Mouse (Mus musculus): Measurements from ENCODE around the gene Bdkrb2. TPM values are rescaled to one million over a fixed set of nuclear protein-coding genes. Genes with fewer than 3 reads are reported as not detected.
A peak's percentile ranks its signal among the peaks of the same experiment; 100 is the strongest.

Gene Bdkrb2
- polyA plus RNA-seq, 1 experiment from 2014 or later: 1.8 TPM

DNA sequence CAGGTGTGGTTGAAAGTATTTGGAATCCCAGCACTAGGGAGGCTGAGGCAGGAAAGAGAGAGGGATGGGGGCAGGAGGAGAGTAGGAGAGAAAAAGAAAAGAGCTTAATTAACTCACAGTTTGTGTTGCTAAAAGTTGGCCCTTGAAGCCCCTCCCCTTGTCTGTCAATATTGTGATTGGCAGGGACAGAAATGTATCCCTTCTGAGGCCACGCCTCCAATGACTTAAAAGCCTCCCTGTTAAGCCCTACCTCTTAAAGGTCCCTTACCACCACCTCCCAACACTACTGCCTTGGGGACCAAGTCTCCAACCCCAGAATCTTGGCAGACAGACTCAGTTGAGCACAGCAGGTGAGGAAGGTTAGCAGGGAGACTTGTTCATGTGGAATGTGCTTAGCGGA, 9.6 kb downstream of the Bdkrb2 start:
- Histone ChIP-seq H3K9me3 (no peaks in the 10 kb centered on the region), H3K4me3 (no peak overlapping the region), H3K4me2 (replicated peaks) (no peak overlapping the region), H3K36me3 (no peaks in the 10 kb centered on the region), H3K9ac (no peak overlapping the region), H3K4me1 (no peaks in the 10 kb centered on the region), H3K27ac (no peak overlapping the region), H3K27me3 (no peaks in the 10 kb centered on the region)
- no peak; the same call in 1 of the 2 replicates for ATAC-seq (ENCODE audit: low FRiP score, low read depth)
- WGBS: 73% methylated on average over 2 of the region's 2 CpGs

DNA sequence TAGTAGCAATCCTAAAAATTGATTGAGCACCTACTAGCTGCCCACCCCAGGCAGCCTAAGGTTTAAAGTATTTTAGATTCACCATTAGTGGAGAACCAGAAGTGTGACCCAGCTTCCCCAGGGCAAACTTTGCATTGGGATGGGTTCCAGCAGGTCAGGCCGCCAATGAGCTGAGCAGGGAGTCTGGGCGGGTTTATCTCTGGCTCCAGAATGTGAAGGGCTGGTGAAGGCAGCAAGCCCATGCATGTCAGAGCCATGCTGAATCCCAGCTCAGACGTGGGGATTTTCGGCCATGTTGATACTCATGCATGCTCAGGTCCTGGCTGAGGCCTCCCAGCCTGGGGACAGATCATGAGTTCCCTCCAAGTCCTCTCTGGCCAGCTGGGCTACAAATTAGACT, 11.3 kb downstream of the Bdkrb2 start:
- H3K36me3 ChIP-seq: no peaks in the 10 kb centered on the region
- H3K4me1 ChIP-seq: no peaks in the 10 kb centered on the region
- no peaks in the 10 kb centered on the region for H3K9me3 ChIP-seq
- WGBS: 78% methylated on average over 4 of the region's 4 CpGs
- H3K27ac ChIP-seq: no peak overlapping the region
- H3K27me3 ChIP-seq: no peaks in the 10 kb centered on the region
- no peak overlapping the region for H3K9ac ChIP-seq
- no peak for ATAC-seq (ENCODE audit: low FRiP score, low read depth)
- no peak overlapping the region for H3K4me3 ChIP-seq
- no peak overlapping the region for H3K4me2 ChIP-seq (replicated peaks)

DNA sequence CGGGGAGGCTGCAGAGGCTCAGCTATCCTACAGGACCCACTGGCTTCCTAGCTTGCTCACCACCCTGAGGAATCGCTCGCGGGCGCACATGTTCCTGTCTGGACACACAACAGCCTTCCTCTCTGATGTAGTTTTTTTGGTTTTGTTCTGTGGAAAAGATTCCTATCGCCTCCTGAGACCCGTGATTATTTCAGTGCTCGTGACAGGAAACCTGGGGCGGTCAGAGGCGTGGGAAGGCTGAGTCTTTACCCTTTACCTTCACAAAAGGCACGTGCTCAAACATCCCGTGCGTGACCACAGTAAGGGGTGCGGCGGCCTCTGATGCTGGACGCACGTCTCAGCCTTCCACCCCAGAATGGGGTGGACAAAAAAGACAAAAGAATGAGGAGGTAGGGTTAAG, 17.5 kb downstream of the Bdkrb2 start:
- 80% methylated on average over 17 of the region's 17 CpGs for WGBS
- ATAC-seq (ENCODE audit: low FRiP score, low read depth): no peak

DNA sequence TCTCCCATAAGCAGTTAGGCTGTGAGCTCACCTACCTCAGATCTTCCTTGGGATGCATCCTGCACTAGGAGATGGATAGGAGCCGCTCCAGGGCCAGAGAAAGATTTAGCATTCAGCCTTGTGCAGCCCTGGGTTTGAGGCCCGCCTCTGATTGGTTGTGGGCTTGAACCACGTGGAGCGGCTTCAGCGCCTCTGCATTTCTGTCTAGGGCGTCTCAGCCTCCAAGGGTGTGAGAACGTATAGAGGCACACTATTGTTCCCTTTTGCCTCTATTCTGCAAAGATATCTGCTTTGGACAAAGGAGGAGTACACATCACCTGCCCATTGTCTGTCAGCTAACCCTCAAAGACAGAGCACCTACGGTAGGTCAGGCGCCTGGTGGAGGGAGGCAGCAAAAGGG, 19.5 kb downstream of the Bdkrb2 start:
- no peaks in the 10 kb centered on the region for H3K9me3 ChIP-seq
- no peaks in the 10 kb centered on the region for H3K27me3 ChIP-seq
- no peak overlapping the region for H3K9ac ChIP-seq
- H3K36me3 ChIP-seq: no peaks in the 10 kb centered on the region
- peaks cover 34% of the 10 kb centered on the region for H3K4me1 ChIP-seq
- WGBS: 64% methylated on average over 9 of the region's 9 CpGs
- H3K4me2 ChIP-seq (replicated peaks): no peak overlapping the region
- ATAC-seq (ENCODE audit: low FRiP score, low read depth): no peak
- no peak overlapping the region for H3K4me3 ChIP-seq
- no peak overlapping the region for H3K27ac ChIP-seq

More for the DNA sequence above, 17.5 kb downstream of the Bdkrb2 start:
- H3K27ac ChIP-seq: no peak overlapping the region; the same call in 1 of the 2 replicates
- H3K9ac ChIP-seq: no peak overlapping the region
- no peaks in the 10 kb centered on the region for H3K36me3 ChIP-seq
- H3K27me3 ChIP-seq: no peaks in the 10 kb centered on the region
- peaks cover 34% of the 10 kb centered on the region for H3K4me1 ChIP-seq
- H3K4me3 ChIP-seq: no peak overlapping the region
- H3K4me2 ChIP-seq (replicated peaks): no peak overlapping the region
- H3K9me3 ChIP-seq: no peaks in the 10 kb centered on the region

DNA sequence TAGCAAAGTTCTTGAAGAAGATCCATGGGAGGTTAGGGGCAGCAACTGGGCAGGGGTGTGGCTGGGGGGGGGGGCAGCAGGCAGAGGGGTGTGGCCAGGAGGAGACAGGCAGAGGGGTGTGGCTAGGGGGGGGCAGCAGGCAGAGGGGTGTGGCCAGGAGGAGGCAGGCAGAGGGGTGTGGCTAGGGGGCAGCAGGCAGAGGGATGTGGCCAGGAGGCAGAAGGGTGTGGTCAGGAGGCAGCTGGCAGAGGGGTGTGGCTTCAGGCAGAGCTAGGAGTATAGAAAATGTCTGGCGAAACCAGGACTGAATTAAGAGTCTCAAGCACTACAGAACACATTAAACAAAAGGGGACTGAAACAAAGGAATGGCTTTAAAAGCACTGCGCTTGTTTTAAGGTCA, 20.5 kb downstream of the Bdkrb2 start:
- no peak for ATAC-seq (ENCODE audit: low FRiP score, low read depth)
- no peak overlapping the region for H3K9ac ChIP-seq
- 26% methylated on average over 2 of the region's 2 CpGs for WGBS
- no peak overlapping the region for H3K27ac ChIP-seq
- H3K27me3 ChIP-seq: no peaks in the 10 kb centered on the region
- no peak overlapping the region for H3K4me3 ChIP-seq
- H3K4me1 ChIP-seq: peaks cover 34% of the 10 kb centered on the region
- no peaks in the 10 kb centered on the region for H3K9me3 ChIP-seq
- H3K36me3 ChIP-seq: no peaks in the 10 kb centered on the region
- H3K4me2 ChIP-seq (replicated peaks): no peak overlapping the region

DNA sequence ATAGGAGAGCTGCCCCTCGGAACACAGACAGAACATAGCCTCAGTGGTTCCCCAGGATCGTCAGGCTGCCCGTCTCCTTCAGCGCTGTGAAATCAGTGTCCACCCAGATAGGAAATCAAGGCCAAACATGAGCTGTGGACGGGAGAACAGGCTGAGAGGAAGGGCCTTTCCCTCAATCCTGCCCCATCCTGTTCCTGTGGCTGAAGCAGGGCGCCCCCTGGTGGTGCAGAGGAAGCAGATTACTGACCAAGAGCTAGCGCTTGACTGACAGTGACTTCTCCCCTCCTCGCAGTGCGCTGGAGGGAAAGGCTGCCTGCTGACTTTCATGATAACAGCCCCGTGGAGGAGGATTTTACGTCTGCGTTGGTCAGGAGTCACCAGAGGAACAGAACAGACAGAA, 21.8 kb downstream of the Bdkrb2 start:
- 0 out of 2 replicates have a peak, but pooled peaks have one; percentile 37 for ATAC-seq (ENCODE audit: low FRiP score, low read depth)
- Histone ChIP-seq H3K4me2 (replicated peaks) (no peak overlapping the region), H3K9me3 (no peaks in the 10 kb centered on the region), H3K27ac (no peak overlapping the region), H3K4me1 (peaks cover 31% of the 10 kb centered on the region), H3K4me3 (no peak overlapping the region), H3K9ac (no peak overlapping the region), H3K27me3 (no peaks in the 10 kb centered on the region), H3K36me3 (no peaks in the 10 kb centered on the region)
- WGBS: 20% methylated on average over 12 of the region's 12 CpGs

DNA sequence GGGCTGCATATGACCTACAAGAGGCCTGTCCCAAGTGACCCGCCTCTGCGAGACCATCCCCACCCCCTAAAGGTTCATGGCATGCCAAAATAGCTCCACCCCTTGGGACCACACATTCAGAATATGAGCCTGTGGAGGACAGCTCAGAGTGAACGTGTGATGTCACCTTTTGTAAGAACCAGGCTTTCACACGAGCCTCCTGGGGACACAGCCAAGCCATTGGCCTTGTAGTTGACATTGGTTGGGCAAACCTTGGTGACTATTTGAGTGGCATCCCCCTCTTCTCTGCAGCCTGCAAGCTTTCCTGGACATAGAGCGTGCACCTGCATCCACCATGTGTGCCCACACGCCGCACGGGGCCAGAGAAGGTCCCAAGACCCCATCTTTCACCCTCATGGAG, 24.5 kb downstream of the Bdkrb2 start:
- 86% methylated on average over 8 of the region's 8 CpGs for WGBS
- Histone ChIP-seq H3K4me3 (no peak overlapping the region), H3K4me2 (replicated peaks) (no peak overlapping the region), H3K4me1 (peaks cover 21% of the 10 kb centered on the region), H3K36me3 (no peaks in the 10 kb centered on the region), H3K27me3 (no peaks in the 10 kb centered on the region), H3K9me3 (no peaks in the 10 kb centered on the region), H3K27ac (no peak overlapping the region), H3K9ac (no peak overlapping the region)
- ATAC-seq (ENCODE audit: low FRiP score, low read depth): no peak

DNA sequence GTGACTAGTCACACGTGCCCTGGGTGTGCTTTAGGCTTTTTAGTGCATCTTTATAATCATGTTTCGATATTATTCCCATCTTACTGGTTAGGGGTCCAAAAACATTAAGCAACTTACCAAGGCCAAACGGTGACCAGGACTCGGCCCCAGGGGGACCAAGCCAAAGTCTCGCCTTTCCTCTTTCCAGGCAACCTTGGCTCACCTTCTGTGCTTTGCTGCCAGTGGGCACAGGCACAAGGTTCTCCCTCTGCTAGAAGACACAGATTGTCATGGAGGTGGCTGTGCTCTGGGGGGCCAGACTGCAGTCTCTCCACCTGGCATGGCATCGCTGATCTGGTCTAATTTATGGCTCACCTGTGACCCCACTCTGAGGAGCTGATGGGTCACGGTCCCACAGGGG, 27.8 kb downstream of the Bdkrb2 start:
- no peaks in the 10 kb centered on the region for H3K27me3 ChIP-seq
- 68% methylated on average over 7 of the region's 7 CpGs for WGBS
- ATAC-seq (ENCODE audit: low FRiP score, low read depth): no peak
- no peak overlapping the region for H3K4me3 ChIP-seq
- no peak overlapping the region for H3K4me2 ChIP-seq (replicated peaks)
- no peak overlapping the region for H3K9ac ChIP-seq
- no peaks in the 10 kb centered on the region for H3K9me3 ChIP-seq
- H3K4me1 ChIP-seq: no peaks in the 10 kb centered on the region
- H3K27ac ChIP-seq: no peak overlapping the region
- no peaks in the 10 kb centered on the region for H3K36me3 ChIP-seq

DNA sequence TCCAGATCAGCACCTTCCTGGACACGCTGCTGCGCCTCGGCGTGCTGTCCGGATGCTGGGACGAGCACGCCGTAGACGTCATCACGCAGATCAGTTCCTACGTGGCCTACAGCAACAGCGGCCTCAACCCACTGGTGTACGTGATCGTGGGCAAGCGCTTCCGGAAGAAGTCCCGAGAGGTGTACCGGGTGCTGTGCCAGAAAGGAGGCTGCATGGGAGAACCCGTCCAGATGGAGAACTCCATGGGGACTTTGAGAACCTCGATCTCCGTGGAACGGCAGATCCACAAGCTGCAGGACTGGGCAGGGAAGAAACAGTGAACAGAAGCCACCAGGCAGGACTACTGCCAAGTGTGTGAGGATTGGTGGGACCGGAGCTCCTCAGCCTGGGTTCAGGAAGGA, 29.3 kb downstream of the Bdkrb2 start:
- Histone ChIP-seq H3K27me3 (no peaks in the 10 kb centered on the region), H3K36me3 (no peaks in the 10 kb centered on the region), H3K4me2 (replicated peaks) (no peak overlapping the region), H3K9ac (no peak overlapping the region), H3K9me3 (no peaks in the 10 kb centered on the region), H3K27ac (no peak overlapping the region), H3K4me1 (no peaks in the 10 kb centered on the region), H3K4me3 (no peak overlapping the region)
- ATAC-seq (ENCODE audit: low FRiP score, low read depth): no peak
- WGBS: 96% methylated on average over 23 of the region's 23 CpGs

DNA sequence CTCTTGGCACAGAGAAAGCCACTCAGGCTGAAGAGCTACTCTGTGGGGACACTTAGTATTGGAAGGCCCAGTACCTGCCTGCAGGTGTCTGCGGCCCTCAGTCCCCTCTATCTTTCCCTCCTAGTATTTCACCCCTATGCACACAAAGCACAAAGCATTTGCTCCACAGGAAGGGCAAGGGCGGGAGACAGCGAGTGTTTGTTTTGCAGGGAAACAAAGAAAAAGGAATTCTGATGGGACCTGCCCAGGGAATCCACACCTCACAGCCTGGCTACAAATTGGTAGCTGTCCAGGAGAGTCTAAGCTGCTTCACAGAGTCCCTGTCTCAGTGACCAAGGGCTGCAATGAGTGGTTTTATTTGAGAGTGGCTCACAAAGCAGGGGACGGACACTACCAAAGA, 30.4 kb downstream of the Bdkrb2 start:
- H3K27ac ChIP-seq: no peak overlapping the region
- H3K9me3 ChIP-seq: no peaks in the 10 kb centered on the region
- H3K4me3 ChIP-seq: no peak overlapping the region
- H3K36me3 ChIP-seq: no peaks in the 10 kb centered on the region
- no peak for ATAC-seq (ENCODE audit: low FRiP score, low read depth)
- no peak overlapping the region for H3K4me2 ChIP-seq (replicated peaks)
- 67% methylated on average over 4 of the region's 4 CpGs for WGBS
- H3K27me3 ChIP-seq: no peaks in the 10 kb centered on the region
- H3K4me1 ChIP-seq: peaks cover 4% of the 10 kb centered on the region; the same call in 1 of the 2 replicates
- no peak overlapping the region for H3K9ac ChIP-seq

DNA sequence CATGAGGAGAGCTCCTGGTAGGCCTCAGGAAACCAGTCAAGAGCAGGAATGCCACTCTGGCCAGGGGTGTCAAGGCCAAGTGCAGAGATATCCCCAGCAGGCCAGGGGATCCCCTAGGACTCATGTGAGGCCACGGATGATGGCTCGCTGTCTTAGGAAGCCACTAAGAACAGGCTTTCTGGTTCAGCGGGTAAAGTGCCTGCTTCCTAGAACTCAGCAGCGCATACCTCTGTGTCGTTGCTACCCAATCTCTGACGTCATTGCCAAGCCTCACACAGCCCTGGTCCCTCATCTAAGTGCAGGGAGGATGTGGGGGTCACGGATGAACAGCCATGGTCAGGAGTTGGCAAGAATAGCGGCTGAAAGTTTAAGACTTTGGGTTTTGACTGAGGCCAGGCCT, 34.1 kb downstream of the Bdkrb2 start:
- ATAC-seq (ENCODE audit: low FRiP score, low read depth): no peak
- no peak overlapping the region for H3K4me2 ChIP-seq (replicated peaks)
- WGBS: 91% methylated on average over 8 of the region's 8 CpGs
- H3K27me3 ChIP-seq: no peaks in the 10 kb centered on the region
- H3K27ac ChIP-seq: no peak overlapping the region
- H3K4me1 ChIP-seq: peaks cover 4% of the 10 kb centered on the region; the same call in 1 of the 2 replicates
- H3K9me3 ChIP-seq: no peaks in the 10 kb centered on the region
- no peak overlapping the region for H3K9ac ChIP-seq
- no peaks in the 10 kb centered on the region for H3K36me3 ChIP-seq
- no peak overlapping the region for H3K4me3 ChIP-seq

DNA sequence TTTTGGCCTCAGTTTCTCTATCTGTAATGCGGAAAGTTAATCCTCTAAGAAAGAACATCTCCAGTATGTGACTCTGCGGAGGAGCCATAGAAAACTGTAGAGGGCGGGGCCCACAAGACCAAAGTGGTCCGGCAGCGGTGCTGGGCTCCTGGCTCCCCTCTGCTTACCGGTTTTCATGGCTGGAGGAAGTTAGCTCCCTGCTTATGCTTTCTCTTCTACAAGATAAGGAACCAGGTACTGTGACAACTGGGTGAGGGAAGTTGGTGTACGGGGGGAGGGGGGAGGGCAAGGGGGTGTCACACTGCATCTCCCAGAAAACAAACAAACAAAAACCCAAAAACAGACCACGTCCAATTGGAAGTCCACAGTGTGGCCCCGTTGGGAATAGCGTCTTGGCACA, 35.5 kb downstream of the Bdkrb2 start:
- Histone ChIP-seq H3K9me3 (no peaks in the 10 kb centered on the region), H3K4me3 (no peak overlapping the region), H3K27ac (no peak overlapping the region), H3K27me3 (no peaks in the 10 kb centered on the region), H3K4me1 (peaks cover 4% of the 10 kb centered on the region; the same call in 1 of the 2 replicates), H3K36me3 (no peaks in the 10 kb centered on the region), H3K4me2 (replicated peaks) (no peak overlapping the region), H3K9ac (no peak overlapping the region)
- no peak for ATAC-seq (ENCODE audit: low FRiP score, low read depth)
- 86% methylated on average over 10 of the region's 10 CpGs for WGBS

DNA sequence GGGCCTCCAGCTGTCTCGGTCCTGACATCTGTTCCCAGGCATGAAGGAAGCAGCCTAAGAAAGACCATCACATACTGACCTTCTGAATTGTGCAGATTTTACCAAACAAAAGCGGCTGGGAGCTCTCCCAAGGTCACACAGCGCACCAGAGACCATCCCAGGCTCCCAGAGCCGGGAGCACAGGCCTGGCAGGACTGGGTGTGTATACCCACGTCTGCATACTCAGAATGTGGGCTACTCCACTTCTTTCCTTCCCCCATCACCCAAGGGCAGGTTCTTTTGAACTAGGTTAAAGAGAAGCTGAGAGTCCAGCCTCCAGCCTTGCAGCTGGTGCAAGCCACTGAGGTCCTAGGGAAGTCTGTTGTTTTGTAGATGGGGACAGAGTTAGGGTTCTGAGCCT, 36.1 kb downstream of the Bdkrb2 start:
- Histone ChIP-seq H3K27me3 (no peaks in the 10 kb centered on the region), H3K9ac (peak overlapping the region; percentile 4; the same call in 1 of the 2 replicates), H3K4me3 (no peak overlapping the region), H3K9me3 (no peaks in the 10 kb centered on the region), H3K4me1 (peaks cover 4% of the 10 kb centered on the region; the same call in 1 of the 2 replicates), H3K4me2 (replicated peaks) (no peak overlapping the region), H3K36me3 (no peaks in the 10 kb centered on the region), H3K27ac (no peak overlapping the region)
- ATAC-seq (ENCODE audit: low FRiP score, low read depth): no peak
- 66% methylated on average over 5 of the region's 5 CpGs for WGBS
